Mouse (Mus musculus): ENCODE measurements around the gene Dpy30. TPM values are rescaled to one million over a fixed set of nuclear protein-coding genes. Genes with fewer than 3 reads are reported as not detected.
"Not testable (repeated sequence)": the region's sequence is repeated elsewhere in the genome, so short reads cannot be mapped to it uniquely, and the experiment has no call there.

The Dpy30 gene
- polyA plus RNA-seq, 1 experiment from 2014 or later: 188 TPM

DNA sequence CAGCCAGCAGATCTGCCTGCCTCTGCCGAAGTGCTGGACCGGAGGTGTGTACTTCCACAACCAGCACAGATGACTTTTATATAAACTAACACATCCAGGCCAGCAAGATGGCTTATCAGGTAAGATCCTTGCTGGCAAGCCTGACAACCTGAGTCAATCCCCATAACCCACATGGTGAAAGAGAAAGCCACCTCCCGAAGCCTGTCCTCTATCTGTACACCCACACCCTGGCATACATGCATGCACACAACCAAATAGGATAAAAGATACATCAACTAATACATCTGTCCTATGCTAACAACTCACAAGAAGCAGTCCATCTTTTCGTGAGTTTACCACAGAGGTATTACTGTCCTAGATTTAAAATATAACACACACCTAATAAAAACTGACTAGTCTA, 19.7 kb downstream of the Dpy30 start:
- no peaks in the 10 kb centered on the region for H3K9me3 ChIP-seq (ENCODE audit: control insufficient read depth, low read length)
- H3K36me3 ChIP-seq (ENCODE audit: control insufficient read depth, insufficient read depth, low read length): peaks cover 70% of the 10 kb centered on the region
- H3K27me3 ChIP-seq (ENCODE audit: control insufficient read depth, insufficient read depth, low read length): no peaks in the 10 kb centered on the region
- no peak overlapping the region for H3K4me2 ChIP-seq (ENCODE audit: low read length)
- ATAC-seq (ENCODE audit: insufficient number of reproducible peaks, insufficient read depth, low FRiP score, low read depth): no peak
- no peaks in the 10 kb centered on the region for H3K4me1 ChIP-seq (ENCODE audit: control insufficient read depth in 2 of 2, insufficient read depth in 2 of 2, low read length in 2 of 2)
- no peak overlapping the region for H3K4me3 ChIP-seq (ENCODE audit: control insufficient read depth in 1 of 2, insufficient read depth in 1 of 2, low read depth in 1 of 2, low read length in 2 of 2)
- no peak overlapping the region for H3K27ac ChIP-seq (replicated peaks in 1 of 2; ENCODE audit: control insufficient read depth in 1 of 2, insufficient read depth in 1 of 2, low read depth in 2 of 2, low read length in 2 of 2)
- 83% methylated on average over 4 of the region's 4 CpGs for WGBS
- no peak overlapping the region for H3K9ac ChIP-seq (ENCODE audit: low read length)

DNA sequence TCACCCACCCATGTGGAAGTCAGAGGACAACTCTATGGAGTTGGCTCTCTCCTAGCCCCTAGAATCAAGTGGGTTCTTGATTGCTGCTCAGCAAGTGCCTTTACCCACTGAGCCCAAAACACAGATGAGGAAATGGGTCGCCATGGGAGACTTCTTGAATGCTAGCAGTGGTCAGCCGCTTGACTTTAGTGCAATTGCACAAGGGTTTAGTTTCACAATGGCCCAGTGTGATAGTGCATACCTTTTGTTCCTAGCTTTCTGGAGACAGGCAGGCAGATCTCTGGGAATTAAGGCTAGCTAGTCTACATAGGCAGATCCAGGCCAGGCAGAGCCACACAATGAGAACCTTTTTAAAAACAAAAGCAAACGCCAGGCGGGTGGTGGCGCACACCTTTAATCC, 23.7 kb downstream of the Dpy30 start:
- Histone ChIP-seq H3K4me1 (ENCODE audit: control insufficient read depth in 2 of 2, insufficient read depth in 2 of 2, low read length in 2 of 2) (no peaks in the 10 kb centered on the region), H3K27ac (replicated peaks in 1 of 2; ENCODE audit: control insufficient read depth in 1 of 2, insufficient read depth in 1 of 2, low read depth in 2 of 2, low read length in 2 of 2) (no peak overlapping the region), H3K9me3 (ENCODE audit: control insufficient read depth, low read length) (no peaks in the 10 kb centered on the region), H3K4me2 (ENCODE audit: low read length) (no peak overlapping the region), H3K36me3 (ENCODE audit: control insufficient read depth, insufficient read depth, low read length) (peaks cover 48% of the 10 kb centered on the region), H3K9ac (ENCODE audit: low read length) (no peak overlapping the region), H3K4me3 (ENCODE audit: control insufficient read depth in 1 of 2, insufficient read depth in 1 of 2, low read depth in 1 of 2, low read length in 2 of 2) (no peak overlapping the region), H3K27me3 (ENCODE audit: control insufficient read depth, insufficient read depth, low read length) (no peaks in the 10 kb centered on the region)
- ATAC-seq (ENCODE audit: insufficient number of reproducible peaks, insufficient read depth, low FRiP score, low read depth): no peak
- WGBS: 85% methylated on average over 5 of the region's 5 CpGs

GRCm38 (mm10) chr17:74296991-74297390, 26.8 kb downstream of the Dpy30 start:
- not testable (repeated sequence) for H3K27ac ChIP-seq (replicated peaks in 1 of 2; ENCODE audit: control insufficient read depth in 1 of 2, insufficient read depth in 1 of 2, low read depth in 2 of 2, low read length in 2 of 2); H3K4me2 ChIP-seq (ENCODE audit: low read length); H3K4me3 ChIP-seq (ENCODE audit: control insufficient read depth in 1 of 2, insufficient read depth in 1 of 2, low read depth in 1 of 2, low read length in 2 of 2); ATAC-seq (ENCODE audit: insufficient number of reproducible peaks, insufficient read depth, low FRiP score, low read depth); H3K9ac ChIP-seq (ENCODE audit: low read length); H3K27me3 ChIP-seq (ENCODE audit: control insufficient read depth, insufficient read depth, low read length); H3K9me3 ChIP-seq (ENCODE audit: control insufficient read depth, low read length)
- Histone ChIP-seq H3K36me3 (ENCODE audit: control insufficient read depth, insufficient read depth, low read length) (peaks cover 35% of the 10 kb centered on the region), H3K4me1 (ENCODE audit: control insufficient read depth in 2 of 2, insufficient read depth in 2 of 2, low read length in 2 of 2) (peaks cover 0 to 11% of the 10 kb centered on the region in 2 experiments; a peak in 2 of 4 replicates)
- 88% methylated on average over 5 of the region's 5 CpGs for WGBS

- no peak for ATAC-seq (ENCODE audit: insufficient number of reproducible peaks, insufficient read depth, low FRiP score, low read depth)
- WGBS: 42% methylated on average over 11 of the region's 11 CpGs
- H3K4me2 ChIP-seq (ENCODE audit: low read length): peak overlapping the region; percentile 75
- H3K9me3 ChIP-seq (ENCODE audit: control insufficient read depth, low read length): no peaks in the 10 kb centered on the region
- peaks cover 0 to 18% of the 10 kb centered on the region in 2 experiments; a peak in 3 of 4 replicates for H3K4me1 ChIP-seq (ENCODE audit: control insufficient read depth in 2 of 2, insufficient read depth in 2 of 2, low read length in 2 of 2)
- peak overlapping the region; percentile 97 to 98 for H3K27ac ChIP-seq (replicated peaks in 1 of 2; ENCODE audit: control insufficient read depth in 1 of 2, insufficient read depth in 1 of 2, low read depth in 2 of 2, low read length in 2 of 2)
- H3K27me3 ChIP-seq (ENCODE audit: control insufficient read depth, insufficient read depth, low read length): no peaks in the 10 kb centered on the region
- H3K4me3 ChIP-seq (ENCODE audit: control insufficient read depth in 1 of 2, insufficient read depth in 1 of 2, low read depth in 1 of 2, low read length in 2 of 2): peak overlapping the region; percentile 79 to 97; a peak in 3 of 4 replicates
- peaks cover 28% of the 10 kb centered on the region for H3K36me3 ChIP-seq (ENCODE audit: control insufficient read depth, insufficient read depth, low read length)
- peak overlapping the region; percentile 88 for H3K9ac ChIP-seq (ENCODE audit: low read length)
Observed at GRCm38 (mm10) chr17:74296076-74296823, 27.5 kb downstream of the Dpy30 start.

- Histone ChIP-seq H3K9me3 (ENCODE audit: control insufficient read depth, low read length) (no peaks in the 10 kb centered on the region), H3K27ac (replicated peaks in 1 of 2; ENCODE audit: control insufficient read depth in 1 of 2, insufficient read depth in 1 of 2, low read depth in 2 of 2, low read length in 2 of 2) (peak within 1 kb of the TSS; percentile 98), H3K4me2 (ENCODE audit: low read length) (peak within 1 kb of the TSS; percentile 78), H3K4me3 (ENCODE audit: control insufficient read depth in 1 of 2, insufficient read depth in 1 of 2, low read depth in 1 of 2, low read length in 2 of 2) (peak within 1 kb of the TSS; percentile 79 to 97), H3K36me3 (ENCODE audit: control insufficient read depth, insufficient read depth, low read length) (peaks cover 18% of the 10 kb centered on the region), H3K4me1 (ENCODE audit: control insufficient read depth in 2 of 2, insufficient read depth in 2 of 2, low read length in 2 of 2) (peaks cover 0 to 27% of the 10 kb centered on the region in 2 experiments; a peak in 3 of 4 replicates), H3K27me3 (ENCODE audit: control insufficient read depth, insufficient read depth, low read length) (no peaks in the 10 kb centered on the region), H3K9ac (ENCODE audit: low read length) (peak within 1 kb of the TSS; percentile 88)
- under 1% methylated on average over 53 of the region's 110 CpGs for WGBS
- ATAC-seq (ENCODE audit: insufficient number of reproducible peaks, insufficient read depth, low FRiP score, low read depth): peak; percentile 87
Observed at GRCm38 (mm10) chr17:74295026-74295970, 28.4 kb downstream of the Dpy30 start, which contains the start of gene Memo1. TSS of gene Memo1 (minus strand) at chr17:74295521.

GRCm38 (mm10) chr17:74294426-74295025, 29.2 kb downstream of the Dpy30 start:
- H3K9ac ChIP-seq (ENCODE audit: low read length): peak overlapping the region; percentile 88
- WGBS: under 1% methylated on average over 68 of the region's 80 CpGs
- H3K4me2 ChIP-seq (ENCODE audit: low read length): peak overlapping the region; percentile 78
- peak overlapping the region; percentile 92 to 98 for H3K27ac ChIP-seq (replicated peaks in 1 of 2; ENCODE audit: control insufficient read depth in 1 of 2, insufficient read depth in 1 of 2, low read depth in 2 of 2, low read length in 2 of 2)
- H3K4me3 ChIP-seq (ENCODE audit: control insufficient read depth in 1 of 2, insufficient read depth in 1 of 2, low read depth in 1 of 2, low read length in 2 of 2): peak overlapping the region; percentile 79 to 97
- peaks cover 12% of the 10 kb centered on the region for H3K36me3 ChIP-seq (ENCODE audit: control insufficient read depth, insufficient read depth, low read length)
- H3K27me3 ChIP-seq (ENCODE audit: control insufficient read depth, insufficient read depth, low read length): no peaks in the 10 kb centered on the region
- ATAC-seq (ENCODE audit: insufficient number of reproducible peaks, insufficient read depth, low FRiP score, low read depth): peak; percentile 87
- H3K9me3 ChIP-seq (ENCODE audit: control insufficient read depth, low read length): no peaks in the 10 kb centered on the region
- peaks cover 2 to 32% of the 10 kb centered on the region in 2 experiments for H3K4me1 ChIP-seq (ENCODE audit: control insufficient read depth in 2 of 2, insufficient read depth in 2 of 2, low read length in 2 of 2)
